Mouse (Mus musculus) heart, postnatal 25 days (tissue): ENCODE measurements around the gene Platr17. TPM values are rescaled to one million over a fixed set of nuclear protein-coding genes. Genes with fewer than 3 reads are reported as not detected.
"Not testable (repeated sequence)": the region's sequence is repeated elsewhere in the genome, so short reads cannot be mapped to it uniquely, and the experiment has no call there.

Experiments used
- DNase-seq: peaks from one replicate; pipeline ENCODE4 v3.0.0; 2022; ENCODE audit warnings: low spot score
- intact Hi-C: fragments of 180-260 bp; cut with DNase I; formaldehyde crosslinking; loops from one replicate; pipeline ENCODE4 v1.15.1; 2025
- total RNA-seq, 2 experiments: library from RNA; stranded (reverse); gene quantifications; 2 replicates each; pipeline ENCODE4 v1.2.3; 2021

Platr17 gene
- total RNA-seq, 2 experiments from 2014 or later: not detected

GRCm38 (mm10) chr17:33935422-33936055 lies 30.6 kb downstream of the Platr17 start:
- DNase-seq: no peak
- intact Hi-C loops: no loop called here

GRCm38 (mm10) chr17:33936993-33937392 lies 32.1 kb downstream of the Platr17 start:
- intact Hi-C loops: no loop called here
- DNase-seq: no peak

GRCm38 (mm10) chr17:33938783-33939182 lies 33.8 kb downstream of the Platr17 start:
- DNase-seq: no peak
- intact Hi-C loops: no loop called here

GRCm38 (mm10) chr17:33940206-33940805 lies 35.4 kb downstream of the Platr17 start, which contains the start of the genes Pfdn6 and Wdr46:
TSS of gene Pfdn6 (minus strand) at chr17:33940343.
TSS of gene Wdr46 (plus strand) at chr17:33940660.
- intact Hi-C loops: loop anchor here (1.0 kb wide), 1 partner anchor 15 kb away; the partner anchor contains the start of gene Vps52
- peak; percentile 71 for DNase-seq

- no peak for DNase-seq
Measured at GRCm38 (mm10) chr17:33940981-33941380, 36.0 kb downstream of the Platr17 start.

GRCm38 (mm10) chr17:33941381-33941780 lies 36.4 kb downstream of the Platr17 start:
- DNase-seq: no peak
- intact Hi-C loops: no loop called here

More at GRCm38 (mm10) chr17:33940981-33941380, 36.0 kb downstream of the Platr17 start:
- intact Hi-C loops: loop anchor here (1.0 kb wide), 1 partner anchor 14 kb away; the partner anchor contains the start of gene Vps52

GRCm38 (mm10) chr17:33943454-33943853 lies 38.5 kb downstream of the Platr17 start:
- intact Hi-C loops: no loop called here
- DNase-seq: no peak

GRCm38 (mm10) chr17:33947430-33948089 lies 42.6 kb downstream of the Platr17 start:
- DNase-seq: no peak
- intact Hi-C loops: no loop called here

GRCm38 (mm10) chr17:33948090-33948904 lies 43.4 kb downstream of the Platr17 start:
- DNase-seq: no peak
- intact Hi-C loops: no loop called here

- no peak for DNase-seq
- intact Hi-C loops: no loop called here
Measured at GRCm38 (mm10) chr17:33948905-33949537, 44.1 kb downstream of the Platr17 start.

GRCm38 (mm10) chr17:33950131-33950625 lies 45.2 kb downstream of the Platr17 start:
- intact Hi-C loops: no loop called here
- no peak for DNase-seq

- peak; percentile 54 for DNase-seq
- intact Hi-C loops: no loop called here
Measured at GRCm38 (mm10) chr17:33951021-33951946, 46.3 kb downstream of the Platr17 start, which contains the start of gene B3galt4. TSS of gene B3galt4 (minus strand) at chr17:33951488.

- DNase-seq, intact Hi-C loops: not testable (repeated sequence)
Measured at GRCm38 (mm10) chr17:33952015-33952414, 47.1 kb downstream of the Platr17 start.

- DNase-seq: no peak
- intact Hi-C loops: no loop called here
Measured at GRCm38 (mm10) chr17:33952879-33953278, 47.9 kb downstream of the Platr17 start.

- no peak for DNase-seq
- intact Hi-C loops: no loop called here
Measured at GRCm38 (mm10) chr17:33953310-33953709, 48.4 kb downstream of the Platr17 start.

GRCm38 (mm10) chr17:33953961-33954565 lies 49.1 kb downstream of the Platr17 start:
- intact Hi-C loops: no loop called here
- DNase-seq: no peak

- intact Hi-C loops: loop anchor here (1.0 to 5.0 kb wide), 2 partner anchors 15 to 1397 kb away; partner anchors contain the start of genes Pfdn6 and Wdr46
- DNase-seq: no peak
Measured at GRCm38 (mm10) chr17:33954646-33955554, 50.0 kb downstream of the Platr17 start.
